Mouse (Mus musculus) c-Kit-positive CD71-positive TER-119-positive erythroid progenitor cells, embryonic 14.5 days (primary cell): ENCODE measurements around the gene Dars.
"Not testable (repeated sequence)": the region's sequence is repeated elsewhere in the genome, so short reads cannot be mapped to it uniquely, and the experiment has no call there.

Source experiments
- DNase-seq: peaks from one replicate; pipeline ENCODE4 v3.0.0-alpha.2; 2013; ENCODE audit warnings: low spot score

Dars gene

GRCm38 (mm10) chr1:128337708-128338320 lies 79.4 kb downstream of the Dars start:
- DNase-seq, result no peak

DNA sequence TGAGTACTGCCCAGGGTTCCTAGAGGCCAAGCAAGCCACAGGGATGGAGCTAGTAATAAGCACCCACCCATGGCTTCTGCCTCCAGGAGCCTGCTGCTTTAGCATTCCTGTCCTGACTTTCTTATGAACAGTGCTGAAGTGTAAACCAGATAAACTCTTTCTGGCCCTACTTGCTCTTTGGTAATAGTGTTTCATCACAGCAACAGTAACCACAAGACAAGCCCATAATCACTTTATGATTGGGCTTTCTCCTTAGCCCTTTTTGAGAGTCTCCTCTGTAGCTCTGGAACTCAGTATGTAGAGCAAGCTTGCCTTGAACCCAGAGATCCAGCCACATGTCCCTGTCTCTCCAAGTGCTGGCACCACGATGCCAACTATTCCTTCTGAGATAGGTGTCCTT lies 86.9 kb downstream of the Dars start:
- no peak for DNase-seq

DNA sequence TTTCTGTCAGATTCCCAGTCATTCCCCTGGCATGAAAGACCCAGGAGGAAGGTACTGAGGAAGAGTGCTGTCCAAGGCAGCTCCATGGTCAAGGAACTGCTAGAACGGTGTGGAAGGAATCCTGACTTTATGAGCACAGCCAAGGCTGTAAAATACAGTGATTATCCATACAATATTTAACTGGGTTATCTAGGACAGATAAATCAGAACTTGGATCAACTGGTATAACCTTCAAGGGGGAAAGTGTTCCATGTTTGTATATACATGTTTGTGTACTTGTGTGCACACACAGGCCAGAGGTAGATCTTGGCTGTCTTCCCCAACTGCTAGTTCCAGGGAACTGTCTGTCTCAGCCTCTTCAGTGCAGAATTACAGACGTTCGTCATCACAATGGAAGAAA lies 89.0 kb downstream of the Dars start, which contains the start of gene Lct:
Gene Lct (minus strand): TSS at position 101 of the 400 bp plus-strand sequence.
- no peak for DNase-seq

DNA sequence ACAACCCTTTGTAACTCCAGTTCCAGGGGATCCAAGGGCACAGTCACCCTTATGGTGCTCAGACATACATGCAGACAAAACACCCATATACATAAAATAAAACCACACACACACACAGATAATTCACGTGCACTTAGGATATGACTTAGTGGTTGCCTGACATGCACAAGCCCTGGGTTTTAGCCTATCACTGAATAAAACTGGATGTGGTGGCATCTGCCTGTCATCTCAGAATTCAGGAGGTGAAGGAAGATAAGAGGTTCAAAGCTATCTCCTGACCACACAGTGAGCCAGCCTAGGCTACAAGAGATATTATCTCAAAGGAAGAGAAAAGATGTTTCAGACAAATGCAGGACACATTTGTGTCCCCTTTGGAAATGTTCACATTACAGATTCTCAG lies 90.0 kb downstream of the Dars start:
- DNase-seq, result no peak

- DNase-seq, result no peak
These were observed 92.4 kb downstream of the Dars start for GRCm38 (mm10) chr1:128324776-128325175.

- no peak for DNase-seq
These were observed 94.0 kb downstream of the Dars start for GRCm38 (mm10) chr1:128323026-128323643.

DNA sequence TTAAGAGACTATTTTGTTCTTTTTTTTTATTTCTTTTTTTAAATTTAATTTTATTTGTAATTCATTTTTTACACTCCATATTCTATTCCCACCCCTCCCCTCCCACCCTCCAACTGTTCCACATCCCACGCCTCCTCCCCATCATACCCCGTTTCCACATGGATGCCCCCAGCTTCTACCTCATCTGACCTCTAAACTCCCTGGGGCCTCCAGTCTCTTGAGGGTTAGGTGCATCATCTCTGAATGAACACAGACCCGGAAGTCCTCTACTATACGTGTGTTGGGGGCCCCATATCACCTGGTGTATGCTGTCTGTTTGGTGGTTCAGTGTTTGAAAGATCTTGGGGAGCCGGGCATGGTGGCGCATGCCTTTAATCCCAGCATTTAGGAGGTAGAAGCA lies 97.9 kb downstream of the Dars start:
- not testable (repeated sequence) for DNase-seq

GRCm38 (mm10) chr1:128314665-128315064 lies 102.5 kb downstream of the Dars start:
- DNase-seq, result no peak
